ENCODE assay signal across 21 mouse cellular contexts in the genomic region with DNA sequence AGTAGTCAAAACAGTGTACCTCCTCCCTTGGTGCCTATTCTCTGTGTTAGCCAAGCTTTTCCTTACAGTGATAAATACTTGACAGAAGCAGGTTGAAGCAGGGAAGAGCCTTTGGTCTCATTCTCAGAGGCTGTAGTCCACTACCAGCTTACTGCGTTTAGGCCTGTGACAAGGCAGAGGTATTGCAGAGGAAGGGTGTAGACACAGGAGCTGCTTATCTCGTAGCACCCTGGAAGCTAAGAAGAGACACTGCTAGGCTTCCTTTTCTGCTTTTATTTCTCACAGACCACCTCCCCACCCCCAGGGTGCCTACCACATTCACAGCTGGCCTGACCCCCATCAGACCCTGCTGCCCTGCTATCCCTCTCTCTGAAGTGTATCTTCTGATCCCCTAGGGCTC. TPM values are rescaled to one million over a fixed set of nuclear protein-coding genes. Genes with fewer than 3 reads are reported as not detected.
DNase-seq lines count a peak whose midpoint lies in the region; ATAC-seq and TF ChIP-seq lines count a peak whose summit lies in the region.
"Had no signal": no experiment of that assay in that cellular context is flagged by ENCODE, and none has a peak within 500 bp of the region (broad histone marks: within the 10 kb centered on the region; RNA-seq: fewer than 3 reads in every experiment).

No protein-coding gene starts in this region.

- peak overlapping the region; percentile 59 for H3K27ac ChIP-seq in MEL (ENCODE audit: control insufficient read depth, low read depth, low read length)
- no peak overlapping the region for H3K27ac ChIP-seq in liver, embryonic 13.5 days
- no peak overlapping the region for H3K27ac ChIP-seq in forebrain, embryonic 14.5 days (ENCODE audit: low read depth, low read length)
- H3K27ac ChIP-seq: embryonic facial prominence, embryonic 15.5 days; heart, embryonic 10.5 days; hindbrain, embryonic 13.5 days; hindbrain, postnatal 0 days had no signal

- H3K4me2 ChIP-seq in liver, embryonic 13.5 days: no peak overlapping the region
- H3K4me2 ChIP-seq in forebrain, embryonic 14.5 days (ENCODE audit: low read length): no peak overlapping the region
- H3K4me2 ChIP-seq: embryonic facial prominence, embryonic 15.5 days; hindbrain, embryonic 13.5 days had no signal

- no peaks in the 10 kb centered on the region for H3K27me3 ChIP-seq in MEL (ENCODE audit: control insufficient read depth in 1 of 2, insufficient read depth in 2 of 2, low read length in 2 of 2)
- no peaks in the 10 kb centered on the region for H3K27me3 ChIP-seq in liver, embryonic 13.5 days
- H3K27me3 ChIP-seq in forebrain, embryonic 14.5 days (replicated peaks; ENCODE audit: control insufficient read depth, insufficient read depth, low read length): no peaks in the 10 kb centered on the region
- H3K27me3 ChIP-seq: embryonic facial prominence, embryonic 15.5 days; hindbrain, embryonic 13.5 days had no signal

- H3K79me2 ChIP-seq in MEL (ENCODE audit: control insufficient read depth, insufficient read depth, low read length, poor library complexity): no peaks in the 10 kb centered on the region

- no peak for TF ChIP-seq CTCF in MEL (IDR thresholded peaks at IDR 0.05 in 2 of 3, conservative IDR thresholded peaks at IDR 0.05 in 1 of 3; ENCODE audit: control insufficient read depth in 1 of 3, insufficient read depth in 1 of 3, low read depth in 2 of 3, low read length in 3 of 3, poor library complexity in 1 of 3, severe bottlenecking in 1 of 3)

- no peak overlapping the region for H3K4me3 ChIP-seq in MEL (ENCODE audit: control insufficient read depth in 1 of 2, insufficient read depth in 1 of 2, low read depth in 2 of 2, low read length in 2 of 2)
- no peak overlapping the region for H3K4me3 ChIP-seq in liver, embryonic 13.5 days (replicated peaks)
- H3K4me3 ChIP-seq in forebrain, embryonic 14.5 days (ENCODE audit: low read depth, low read length): no peak overlapping the region
- H3K4me3 ChIP-seq: embryonic facial prominence, embryonic 15.5 days; erythroblast, embryonic 14.5 days; heart, embryonic 10.5 days; hindbrain, embryonic 13.5 days had no signal

- no peak for TF ChIP-seq RAD21 in MEL (IDR thresholded peaks at IDR 0.05; ENCODE audit: low read depth, low read length)

- peak overlapping the region; percentile 54 for H3K9ac ChIP-seq in MEL (ENCODE audit: control insufficient read depth, low read depth, low read length, poor library complexity, severe bottlenecking)
- H3K9ac ChIP-seq in liver, embryonic 13.5 days: no peak overlapping the region
- H3K9ac ChIP-seq in forebrain, embryonic 14.5 days (ENCODE audit: low read length): no peak overlapping the region
- H3K9ac ChIP-seq: embryonic facial prominence, embryonic 15.5 days; hindbrain, embryonic 13.5 days had no signal

- TF ChIP-seq POLR2A in MEL (IDR thresholded peaks at IDR 0.05; ENCODE audit: control insufficient read depth in 1 of 2, insufficient read depth in 1 of 2, low read depth in 1 of 2, low read length in 2 of 2, poor library complexity in 1 of 2): no peak

- peak; percentile 79 to 90 for TF ChIP-seq EP300 in MEL (IDR thresholded peaks at IDR 0.05; ENCODE audit: low read depth in 1 of 2, low read length in 2 of 2)

- peaks cover 14% of the 10 kb centered on the region in 2 experiments for H3K4me1 ChIP-seq in MEL (ENCODE audit: control insufficient read depth in 1 of 2, insufficient read depth in 2 of 2, low read length in 2 of 2)
- H3K4me1 ChIP-seq in liver, embryonic 13.5 days (replicated peaks): peaks cover 13% of the 10 kb centered on the region
- no peaks in the 10 kb centered on the region for H3K4me1 ChIP-seq in forebrain, embryonic 14.5 days (ENCODE audit: control insufficient read depth, insufficient read depth, low read length)
- H3K4me1 ChIP-seq: embryonic facial prominence, embryonic 15.5 days; heart, embryonic 10.5 days; hindbrain, embryonic 13.5 days had no signal

- peak; percentile 89 for DNase-seq in MEL (ENCODE audit: low read depth, low spot score)
- DNase-seq in liver, embryonic 13.5 days: no peak
- DNase-seq in right cerebral cortex, adult 18-20 months: no peak
- DNase-seq in ovary, postnatal 10 days (ENCODE audit: low spot score): no peak
- DNase-seq in forebrain, embryonic 14.5 days (ENCODE audit: low spot score): no peak
- DNase-seq: adrenal gland, adult 2 months; adrenal gland, postnatal 25 days; cerebellum, adult 11 months; cerebellum, adult 9-11 months; cerebellum, postnatal 36 days; gastrocnemius, postnatal 10 days; heart, adult 18-20 months; heart, postnatal 10 days had no signal

- 10% methylated on average over 2 of the region's 2 CpGs for WGBS in liver, embryonic 13.5 days (ENCODE audit: insufficient replicate concordance)
- 88% methylated on average over 2 of the region's 2 CpGs for WGBS in forebrain, embryonic 14.5 days

- peak; percentile 60 for ATAC-seq in common myeloid progenitor, adult 5-6 weeks (replicated peaks; ENCODE audit: low read depth, poor library complexity, severe bottlenecking)
- ATAC-seq in liver, embryonic 13.5 days (ENCODE audit: low read depth): peak; percentile 78
- ATAC-seq in megakaryocyte progenitor cell, adult 5-6 weeks (replicated peaks; ENCODE audit: poor library complexity): peak; percentile 93
- ATAC-seq in forebrain, embryonic 14.5 days: no peak
- ATAC-seq: forebrain, embryonic 16.5 days; hindbrain, postnatal 0 days had no signal

- no peaks in the 10 kb centered on the region for H3K9me3 ChIP-seq in MEL (replicated peaks; ENCODE audit: insufficient read depth, low read length)
- H3K9me3 ChIP-seq in liver, embryonic 13.5 days (replicated peaks): no peaks in the 10 kb centered on the region
- no peaks in the 10 kb centered on the region for H3K9me3 ChIP-seq in forebrain, embryonic 14.5 days (replicated peaks; ENCODE audit: control insufficient read depth, low read length)
- H3K9me3 ChIP-seq: embryonic facial prominence, embryonic 15.5 days; heart, embryonic 10.5 days; hindbrain, embryonic 13.5 days had no signal

- peaks cover 0 to 20% of the 10 kb centered on the region in 2 experiments; a peak in 2 of 4 replicates for H3K36me3 ChIP-seq in MEL (ENCODE audit: control insufficient read depth in 1 of 2, insufficient read depth in 2 of 2, low read length in 2 of 2)
- no peaks in the 10 kb centered on the region for H3K36me3 ChIP-seq in liver, embryonic 13.5 days
- no peaks in the 10 kb centered on the region for H3K36me3 ChIP-seq in forebrain, embryonic 14.5 days (ENCODE audit: control insufficient read depth, insufficient read depth, low read length)
- H3K36me3 ChIP-seq: embryonic facial prominence, embryonic 15.5 days; heart, embryonic 10.5 days; hindbrain, embryonic 13.5 days had no signal

TF ChIP-seq in MEL, 35 proteins besides CTCF, POLR2A, EP300 and RAD21 (continues in another document):
- TF ChIP-seq MAX (IDR thresholded peaks at IDR 0.05; ENCODE audit: low read length): no peak
- no peak for TF ChIP-seq MYC (IDR thresholded peaks at IDR 0.05; ENCODE audit: low read depth, low read length)
- TF ChIP-seq SMC3 (IDR thresholded peaks at IDR 0.05; ENCODE audit: low read depth, low read length): peak; percentile 18; the same call in 1 of the 2 replicates
- peak; percentile 63; the same call in 1 of the 2 replicates for TF ChIP-seq RCOR1 (IDR thresholded peaks at IDR 0.05; ENCODE audit: low read depth, low read length)
- TF ChIP-seq MEF2A (IDR thresholded peaks at IDR 0.05; ENCODE audit: extremely low read depth, insufficient replicate concordance, low read depth, low read length, poor library complexity, severe bottlenecking): no peak
- no peak for TF ChIP-seq MAZ (IDR thresholded peaks at IDR 0.05; ENCODE audit: low read depth, low read length)
- TF ChIP-seq ETS1 (IDR thresholded peaks at IDR 0.05; ENCODE audit: low read depth, low read length): peak; percentile 59; the same call in 1 of the 2 replicates
- no peak for TF ChIP-seq UBTF (IDR thresholded peaks at IDR 0.05; ENCODE audit: borderline replicate concordance, insufficient read depth, low read depth, low read length)
- TF ChIP-seq NRF1 (IDR thresholded peaks at IDR 0.05; ENCODE audit: insufficient read depth, low read depth, low read length, poor library complexity, severe bottlenecking): no peak
- no peak for TF ChIP-seq ZNF384 (IDR thresholded peaks at IDR 0.05; ENCODE audit: low read depth, low read length)
- peak; percentile 91 for TF ChIP-seq GATA1 (IDR thresholded peaks at IDR 0.05; ENCODE audit: low read depth, low read length)
- TF ChIP-seq JUND (IDR thresholded peaks at IDR 0.05; ENCODE audit: low read depth, low read length): no peak
- peak; percentile 63; the same call in 1 of the 2 replicates for TF ChIP-seq TBP (IDR thresholded peaks at IDR 0.05; ENCODE audit: low read depth, low read length)
- no peak for TF ChIP-seq NELFE (IDR thresholded peaks at IDR 0.05; ENCODE audit: low read depth, low read length)
- 0 out of 2 replicates have a peak, but pooled peaks have one; percentile 26 for TF ChIP-seq CHD2 (IDR thresholded peaks at IDR 0.05; ENCODE audit: low read length)
- no peak for TF ChIP-seq TAL1 (IDR thresholded peaks at IDR 0.05; ENCODE audit: low read length)
- TF ChIP-seq USF2 (IDR thresholded peaks at IDR 0.05; ENCODE audit: borderline replicate concordance in 1 of 2, insufficient read depth in 1 of 2, low read depth in 1 of 2, low read length in 2 of 2): no peak
- no peak for TF ChIP-seq ZC3H11A (IDR thresholded peaks at IDR 0.05; ENCODE audit: low read depth, low read length)
- peak; percentile 62; the same call in 1 of the 2 replicates for TF ChIP-seq TCF12 (IDR thresholded peaks at IDR 0.05; ENCODE audit: low read depth, low read length)
- no peak for TF ChIP-seq E2F4 (IDR thresholded peaks at IDR 0.05; ENCODE audit: borderline replicate concordance, low read depth, low read length)
- TF ChIP-seq BHLHE40 (IDR thresholded peaks at IDR 0.05; ENCODE audit: borderline replicate concordance, low read depth, low read length): no peak
- no peak for TF ChIP-seq POLR2AphosphoS5 (IDR thresholded peaks at IDR 0.05; ENCODE audit: borderline replicate concordance, low read depth, low read length)
- 0 out of 2 replicates have a peak, but pooled peaks have one; percentile 34 for TF ChIP-seq HCFC1 (IDR thresholded peaks at IDR 0.05; ENCODE audit: low read depth, low read length)
- no peak for TF ChIP-seq USF1 (IDR thresholded peaks at IDR 0.05; ENCODE audit: low read depth, low read length)

RNA-seq across cellular contexts. Expression of a gene that starts 37.0 kb away (rescaled TPM):
- total RNA-seq in MEL (2012; rRNA removed): 35.3 and 35.4 TPM in 2 replicates
- polyA plus RNA-seq in MEL (2012; ENCODE audit: insufficient read depth in 1 of 2, insufficient read length in 2 of 2, low read depth in 1 of 2, low replicate concordance in 2 of 2, missing spikeins in 1 of 2): 10 to 100 TPM; 21.4 to 33.9 TPM
- 20.9 and 22.5 TPM in 2 replicates for total RNA-seq in common myeloid progenitor, adult 5-6 weeks (2017)
- polyA plus RNA-seq in liver, embryonic 13.5 days (2015; fragmentation: Nextera tagmentation; extraction: Ambion mirVana): 4.4 and 6.7 TPM in 2 replicates
- total RNA-seq in megakaryocyte progenitor cell, adult 5-6 weeks (2015): 11.1 and 13.5 TPM in 2 replicates
- 10.1 and 13.3 TPM in 2 replicates for total RNA-seq in megakaryocyte progenitor cell, adult 5-6 weeks (2017)
- 27.6 and 28.9 TPM in 2 replicates for polyA plus RNA-seq in forebrain, embryonic 14.5 days (2014; fragmentation: Nextera tagmentation; extraction: Ambion mirVana)
